ENCODE assay signal across 8 mouse cellular contexts in genomic region chr4:56829511-56829921, GRCm38 (mm10). TPM values are rescaled to one million over a fixed set of nuclear protein-coding genes. Genes with fewer than 3 reads are reported as not detected.
A peak's percentile ranks its signal among the peaks of the same experiment; 100 is the strongest.
DNase-seq lines count a peak whose midpoint lies in the region.

No protein-coding gene starts in this region.

- DNase-seq in adrenal gland, postnatal 36 days: peak; percentile 13 to 16
- no peak for DNase-seq in adrenal gland, adult 8-10 months
- peak; percentile 83 for DNase-seq in 3134 (ENCODE audit: extremely low read depth, insufficient read length, low spot score)
- peak; percentile 57 for DNase-seq in gastrocnemius, postnatal 14 days
- DNase-seq in kidney, postnatal 25 days: peak; percentile 34 to 64
- peak; percentile 60 for DNase-seq in retina, embryonic 14.5 days (ENCODE audit: low spot score)
- DNase-seq in yolk sac, embryonic 10.5 days (ENCODE audit: low spot score): no peak
- DNase-seq in left cerebral cortex, adult 11 months (ENCODE audit: low spot score): no peak

- intact Hi-C loops in gastrocnemius, postnatal 14 days (cut with DNase I; ENCODE audit: low total_unique reads): no loop called here

RNA-seq across cellular contexts. Expression of gene Fam206a, which starts 27.4 kb away (rescaled TPM):
- 10 to 100 TPM; 13.5 to 15.7 TPM for total RNA-seq in adrenal gland, postnatal 36 days (2021)
- 10 to 100 TPM; 13.6 to 17.0 (median 14.6) TPM for total RNA-seq in adrenal gland, adult 8-10 months (2022)
- 1 to 10 TPM; 2.3 to 2.4 TPM for total RNA-seq in gastrocnemius, postnatal 14 days (2021)

RNA-seq across cellular contexts. Expression of gene Elp1, which starts 27.4 kb away (rescaled TPM):
- 10 to 100 TPM; 26.9 to 33.0 TPM for total RNA-seq in adrenal gland, postnatal 36 days (2021)
- total RNA-seq in adrenal gland, adult 8-10 months (2022): 10 to 100 TPM; 33.3 to 43.6 (median 39.4) TPM
- 10 to 100 TPM; 23.5 to 24.9 TPM for total RNA-seq in gastrocnemius, postnatal 14 days (2021)

RNA-seq across cellular contexts. Expression of gene Ctnnal1, which starts 35.5 kb away (rescaled TPM):
- total RNA-seq in adrenal gland, postnatal 36 days (2021): 10 to 100 TPM; 24.3 to 33.9 TPM
- total RNA-seq in adrenal gland, adult 8-10 months (2022): 10 to 100 TPM; 18.0 to 21.3 (median 20.2) TPM
- total RNA-seq in gastrocnemius, postnatal 14 days (2021): 10 to 100 TPM; 10.5 to 12.5 TPM

Comparison
In these comparisons a context has a peak if more than half of its experiments do, and no peak if none do; other contexts are left out.
1. DNase-seq: peak in adrenal gland, postnatal 36 days (2 of 2), 3134 (single experiment), gastrocnemius, postnatal 14 days (single experiment), kidney, postnatal 25 days (2 of 2) and retina, embryonic 14.5 days (single experiment); none in adrenal gland, adult 8-10 months (single experiment), yolk sac, embryonic 10.5 days (single experiment) and left cerebral cortex, adult 11 months (single experiment).
2. RNA of gene Fam206a, which starts 27.4 kb away (total RNA-seq): 13.5 to 15.7 TPM in adrenal gland, postnatal 36 days and 13.6 to 17.0 TPM in adrenal gland, adult 8-10 months; 2.3 to 2.4 TPM in gastrocnemius, postnatal 14 days; every median in the first group is over 4 times any median in the second.